Comparison of ENCODE assay signal across 7 mouse cellular contexts in genomic region chr19:10203146-10203847, GRCm38 (mm10). TPM values are rescaled to one million over a fixed set of nuclear protein-coding genes. Genes with fewer than 3 reads are reported as not detected.
DNase-seq lines count a peak whose midpoint lies in the region; ATAC-seq and TF ChIP-seq lines count a peak whose summit lies in the region.

No protein-coding gene starts in this region.

- DNase-seq in thymus, adult 2 months: no peak
- DNase-seq in thymus, postnatal 0 days (ENCODE audit: low spot score): no peak
- DNase-seq in liver, embryonic 11.5 days (ENCODE audit: low spot score): no peak
- DNase-seq in frontal cortex, postnatal 36 days (ENCODE audit: low spot score in 2 of 2): no peak
- no peak for DNase-seq in right cerebral cortex, postnatal 25 days

- peaks cover 20% of the 10 kb centered on the region for H3K36me3 ChIP-seq in thymus, adult 2 months (ENCODE audit: control insufficient read depth, insufficient read depth, low read length)
- H3K36me3 ChIP-seq in liver, embryonic 11.5 days (ENCODE audit: control insufficient read depth, insufficient read depth, low read length): peaks cover 40% of the 10 kb centered on the region
- H3K36me3 ChIP-seq in stomach, embryonic 15.5 days: peaks cover 31% of the 10 kb centered on the region

- no peak; the same call in 1 of the 2 replicates for TF ChIP-seq POLR2A in thymus, adult 2 months (IDR thresholded peaks at IDR 0.05; ENCODE audit: control insufficient read depth, extremely low read depth, insufficient read depth, low read length, poor library complexity)

- H3K4me1 ChIP-seq in thymus, adult 2 months (replicated peaks; ENCODE audit: control insufficient read depth, insufficient read depth, low read length): peaks cover 3% of the 10 kb centered on the region; the same call in 1 of the 2 replicates
- peaks cover 10% of the 10 kb centered on the region for H3K4me1 ChIP-seq in liver, embryonic 11.5 days (replicated peaks; ENCODE audit: control insufficient read depth, insufficient read depth, low read length)
- H3K4me1 ChIP-seq in stomach, embryonic 15.5 days: peaks cover 12% of the 10 kb centered on the region

- H3K9ac ChIP-seq in liver, embryonic 11.5 days (ENCODE audit: low read depth, low read length): peak overlapping the region; percentile 95
- peak overlapping the region; percentile 88 for H3K9ac ChIP-seq in stomach, embryonic 15.5 days

- no peak overlapping the region for H3K27ac ChIP-seq in thymus, adult 2 months (ENCODE audit: control insufficient read depth, insufficient read depth, low read length)
- H3K27ac ChIP-seq in liver, embryonic 11.5 days (ENCODE audit: low read depth, low read length): peak overlapping the region; percentile 94
- H3K27ac ChIP-seq in stomach, embryonic 15.5 days: peak overlapping the region; percentile 83

- H3K4me3 ChIP-seq in thymus, adult 2 months (ENCODE audit: control insufficient read depth, insufficient read depth, low read length): peak overlapping the region; percentile 79
- peak overlapping the region; percentile 95 for H3K4me3 ChIP-seq in liver, embryonic 11.5 days (ENCODE audit: low read depth, low read length)
- H3K4me3 ChIP-seq in stomach, embryonic 15.5 days (replicated peaks): peak overlapping the region; percentile 94

- ATAC-seq in erythroblast, adult 5-6 weeks (replicated peaks; ENCODE audit: low FRiP score, poor library complexity, severe bottlenecking): peak; percentile 75
- ATAC-seq in liver, embryonic 11.5 days (replicated peaks; ENCODE audit: low FRiP score): peak; percentile 80
- peak; percentile 34 for ATAC-seq in stomach, embryonic 15.5 days (ENCODE audit: insufficient read depth, low FRiP score, low read depth)

- H3K27me3 ChIP-seq in thymus, adult 2 months (ENCODE audit: control insufficient read depth, insufficient read depth, low read length): no peaks in the 10 kb centered on the region
- no peaks in the 10 kb centered on the region for H3K27me3 ChIP-seq in liver, embryonic 11.5 days (replicated peaks; ENCODE audit: control insufficient read depth, insufficient read depth, low read length)
- H3K27me3 ChIP-seq in stomach, embryonic 15.5 days (replicated peaks): no peaks in the 10 kb centered on the region

- H3K4me2 ChIP-seq in liver, embryonic 11.5 days: peak overlapping the region; percentile 88
- H3K4me2 ChIP-seq in stomach, embryonic 15.5 days: peak overlapping the region; percentile 72

- 2% methylated on average over 23 of the region's 23 CpGs for WGBS in thymus, adult 2 months
- 1% methylated on average over 23 of the region's 23 CpGs for WGBS in liver, embryonic 11.5 days
- 2% methylated on average over 23 of the region's 23 CpGs for WGBS in stomach, embryonic 15.5 days

- H3K9me3 ChIP-seq in liver, embryonic 11.5 days (ENCODE audit: control insufficient read depth, low read length): no peaks in the 10 kb centered on the region
- no peaks in the 10 kb centered on the region for H3K9me3 ChIP-seq in stomach, embryonic 15.5 days

- no peak for TF ChIP-seq CTCF in thymus, adult 2 months (IDR thresholded peaks at IDR 0.05; ENCODE audit: borderline replicate concordance, control insufficient read depth, extremely low read depth, insufficient read depth, low read length, poor library complexity)

RNA-seq across cellular contexts. Expression of gene Tmem258, which starts 0.5 kb away (rescaled TPM):
- polyA plus RNA-seq in thymus, adult 2 months (2012; rRNA removed): 159 and 189 TPM in 2 replicates
- polyA plus RNA-seq in thymus, postnatal 0 days (2015; fragmentation: Nextera tagmentation; extraction: Ambion mirVana): 563 and 614 TPM in 2 replicates
- 87.8 and 120 TPM in 2 replicates for total RNA-seq in erythroblast, adult 5-6 weeks (2015; ENCODE audit: low replicate concordance)
- total RNA-seq in erythroblast, adult 5-6 weeks (2017; ENCODE audit: low replicate concordance): 49.7 and 60.6 TPM in 2 replicates
- 472 and 478 TPM in 2 replicates for polyA plus RNA-seq in liver, embryonic 11.5 days (2014; fragmentation: Nextera tagmentation; extraction: Ambion mirVana)
- 473 and 509 TPM in 2 replicates for polyA plus RNA-seq in stomach, embryonic 15.5 days (2015; fragmentation: Nextera tagmentation; extraction: Ambion mirVana)

RNA-seq across cellular contexts. Expression of gene Fen1, which starts 0.7 kb away (rescaled TPM):
- polyA plus RNA-seq in thymus, adult 2 months (2012; rRNA removed): 43.8 and 57.8 TPM in 2 replicates
- 127 and 136 TPM in 2 replicates for polyA plus RNA-seq in thymus, postnatal 0 days (2015; fragmentation: Nextera tagmentation; extraction: Ambion mirVana)
- total RNA-seq in erythroblast, adult 5-6 weeks (2015; ENCODE audit: low replicate concordance): 15.2 and 26.3 TPM in 2 replicates
- total RNA-seq in erythroblast, adult 5-6 weeks (2017; ENCODE audit: low replicate concordance): 38.4 and 58.1 TPM in 2 replicates
- polyA plus RNA-seq in liver, embryonic 11.5 days (2014; fragmentation: Nextera tagmentation; extraction: Ambion mirVana): 215 and 236 TPM in 2 replicates
- 86.3 and 92.0 TPM in 2 replicates for polyA plus RNA-seq in stomach, embryonic 15.5 days (2015; fragmentation: Nextera tagmentation; extraction: Ambion mirVana)

RNA-seq across cellular contexts. Expression of gene Fads1, which starts 20.6 kb away (rescaled TPM):
- polyA plus RNA-seq in thymus, adult 2 months (2012; rRNA removed): 50.2 and 51.4 TPM in 2 replicates
- 29.0 and 29.2 TPM in 2 replicates for polyA plus RNA-seq in thymus, postnatal 0 days (2015; fragmentation: Nextera tagmentation; extraction: Ambion mirVana)
- total RNA-seq in erythroblast, adult 5-6 weeks (2015; ENCODE audit: low replicate concordance): 19.2 and 38.2 TPM in 2 replicates
- 13.0 and 15.6 TPM in 2 replicates for total RNA-seq in erythroblast, adult 5-6 weeks (2017; ENCODE audit: low replicate concordance)
- 113 and 121 TPM in 2 replicates for polyA plus RNA-seq in liver, embryonic 11.5 days (2014; fragmentation: Nextera tagmentation; extraction: Ambion mirVana)
- polyA plus RNA-seq in stomach, embryonic 15.5 days (2015; fragmentation: Nextera tagmentation; extraction: Ambion mirVana): 111 and 122 TPM in 2 replicates

RNA-seq across cellular contexts. Expression of gene Myrf, which starts 37.3 kb away (rescaled TPM):
- 2.7 and 4.9 TPM in 2 replicates for polyA plus RNA-seq in thymus, adult 2 months (2012; rRNA removed)
- polyA plus RNA-seq in thymus, postnatal 0 days (2015; fragmentation: Nextera tagmentation; extraction: Ambion mirVana): 0.03 and 0.12 TPM in 2 replicates
- not detected in 2 replicates for total RNA-seq in erythroblast, adult 5-6 weeks (2015; ENCODE audit: low replicate concordance)
- 0.42 TPM in 1 of 2 replicates, not detected in the other for total RNA-seq in erythroblast, adult 5-6 weeks (2017; ENCODE audit: low replicate concordance)
- 23.8 and 24.1 TPM in 2 replicates for polyA plus RNA-seq in liver, embryonic 11.5 days (2014; fragmentation: Nextera tagmentation; extraction: Ambion mirVana)
- polyA plus RNA-seq in stomach, embryonic 15.5 days (2015; fragmentation: Nextera tagmentation; extraction: Ambion mirVana): 17.5 and 17.8 TPM in 2 replicates
